Mouse (Mus musculus) intestine, postnatal 0 days (tissue): ENCODE data around the gene Syk. TPM values are rescaled to one million over a fixed set of nuclear protein-coding genes. Genes with fewer than 3 reads are reported as not detected.

Source experiments
- ATAC-seq: fragments of 200-750 bp; cut with Nextera tagmentation; 2 replicates; pipeline ENCODE4 v1.8.0; 2017; ENCODE audit warnings: mild to moderate bottlenecking, moderate TSS enrichment, moderate library complexity
- H3K27ac ChIP-seq: fragments of 300-500 bp; sonication (generic); 2 replicates; pipeline ENCODE4 v1.5.1; 2014; ENCODE audit warnings: mild to moderate bottlenecking, low read depth, low read length, moderate library complexity
- H3K27me3 ChIP-seq: fragments of 300-500 bp; sonication (generic); replicated peaks from 2 replicates; pipeline ENCODE4 v1.6.1; 2014; ENCODE audit warnings: low read length, mixed read lengths; ENCODE audit not compliant: control insufficient read depth, insufficient read depth
- H3K36me3 ChIP-seq: fragments of 300-500 bp; sonication (generic); 2 replicates; pipeline ENCODE4 v1.6.1; 2014; ENCODE audit warnings: mild to moderate bottlenecking, moderate library complexity; ENCODE audit not compliant: control insufficient read depth, insufficient read depth
- H3K4me1 ChIP-seq: fragments of 300-500 bp; sonication (generic); replicated peaks from 2 replicates; pipeline ENCODE4 v1.6.1; 2014; ENCODE audit warnings: antibody characterized with exemption, low read length, mixed read lengths; ENCODE audit not compliant: control insufficient read depth, insufficient read depth
- H3K4me2 ChIP-seq: fragments of 300-500 bp; sonication (generic); replicated peaks from 2 replicates; pipeline ENCODE4 v1.6.1; 2014; ENCODE audit warnings: low read depth, mild to moderate bottlenecking, moderate library complexity
- H3K4me3 ChIP-seq: fragments of 300-500 bp; sonication (generic); 2 replicates; pipeline ENCODE4 v1.5.1; 2014; ENCODE audit warnings: low read depth, low read length
- H3K9ac ChIP-seq: fragments of 300-500 bp; sonication (generic); 2 replicates; pipeline ENCODE4 v1.6.1; 2014; ENCODE audit warnings: mild to moderate bottlenecking, low read depth, low read length
- H3K9me3 ChIP-seq: fragments of 300-500 bp; sonication (generic); 2 replicates; pipeline ENCODE4 v1.6.1; 2016; ENCODE audit warnings: mixed run types; ENCODE audit not compliant: control insufficient read depth
- CTCF ChIP-seq: sonication (generic); IDR thresholded peaks from 2 replicates; pipeline ENCODE4 v1.5.1; 2016; ENCODE audit warnings: low read depth, mild to moderate bottlenecking, control low read depth, antibody characterized with exemption, moderate library complexity
- WGBS: fragments of 180-500 bp; shearing (Covaris S2); extraction: QIAGEN DNeasy Blood & Tissue Kit; methylation state at CpG from one replicate; pipeline ENCODE4 v1.1.7; 2014; 5-methylcytosine and 5-hydroxymethylcytosine counted together
- polyA plus RNA-seq: library from polyadenylated mRNA; unstranded; fragments of >200 nt; fragmentation: Nextera tagmentation; extraction: Ambion mirVana; gene quantifications from 2 replicates; pipeline ENCODE4 v1.2.1, GENCODE M21; 2015

Gene Syk
- polyA plus RNA-seq, 1 experiment from 2014 or later: 2.0 TPM

GRCm38 (mm10) chr13:52589043-52589442, 6.1 kb downstream of the Syk start:
- Histone ChIP-seq H3K4me3 (no peak overlapping the region), H3K9me3 (no peaks in the 10 kb centered on the region), H3K9ac (no peak overlapping the region), H3K27me3 (no peaks in the 10 kb centered on the region), H3K4me1 (no peaks in the 10 kb centered on the region), H3K36me3 (no peaks in the 10 kb centered on the region), H3K27ac (no peak overlapping the region), H3K4me2 (no peak overlapping the region)
- ATAC-seq: no peak
- WGBS: 81% methylated on average over 4 of the region's 4 CpGs
- no peak for TF ChIP-seq CTCF

DNA sequence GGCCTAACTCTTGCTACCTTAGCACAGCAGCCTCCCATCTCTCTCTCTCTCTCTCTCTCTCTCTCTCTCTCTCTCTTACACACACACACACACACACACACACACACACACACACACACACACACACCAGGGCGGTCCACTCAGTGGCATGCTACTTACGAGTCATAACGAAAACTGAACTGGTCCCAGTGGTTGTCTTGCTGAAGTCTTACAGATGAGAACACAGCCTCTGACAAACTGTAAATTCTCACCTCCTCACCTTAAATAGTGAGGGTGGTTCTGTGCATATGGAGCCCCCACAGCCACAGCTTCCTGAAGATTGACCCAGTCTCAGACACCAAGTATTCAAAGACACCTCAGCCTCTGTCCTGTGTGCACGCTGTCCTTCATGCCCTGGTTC, 8.9 kb downstream of the Syk start:
- Histone ChIP-seq H3K36me3 (no peaks in the 10 kb centered on the region), H3K27me3 (no peaks in the 10 kb centered on the region), H3K4me3 (no peak overlapping the region), H3K4me1 (no peaks in the 10 kb centered on the region), H3K9ac (no peak overlapping the region), H3K4me2 (no peak overlapping the region), H3K9me3 (no peaks in the 10 kb centered on the region), H3K27ac (no peak overlapping the region)
- 93% methylated on average over 4 of the region's 4 CpGs for WGBS
- ATAC-seq: no peak
- no peak for TF ChIP-seq CTCF

- no peak overlapping the region for H3K4me2 ChIP-seq
- no peaks in the 10 kb centered on the region for H3K27me3 ChIP-seq
- WGBS: 69% methylated on average over 5 of the region's 5 CpGs
- H3K4me3 ChIP-seq: no peak overlapping the region
- H3K9ac ChIP-seq: no peak overlapping the region
- no peaks in the 10 kb centered on the region for H3K9me3 ChIP-seq
- no peak for TF ChIP-seq CTCF
- no peak overlapping the region for H3K27ac ChIP-seq
- H3K36me3 ChIP-seq: no peaks in the 10 kb centered on the region
- H3K4me1 ChIP-seq: no peaks in the 10 kb centered on the region
- no peak for ATAC-seq
Measured at GRCm38 (mm10) chr13:52596692-52597091, 13.7 kb downstream of the Syk start.

DNA sequence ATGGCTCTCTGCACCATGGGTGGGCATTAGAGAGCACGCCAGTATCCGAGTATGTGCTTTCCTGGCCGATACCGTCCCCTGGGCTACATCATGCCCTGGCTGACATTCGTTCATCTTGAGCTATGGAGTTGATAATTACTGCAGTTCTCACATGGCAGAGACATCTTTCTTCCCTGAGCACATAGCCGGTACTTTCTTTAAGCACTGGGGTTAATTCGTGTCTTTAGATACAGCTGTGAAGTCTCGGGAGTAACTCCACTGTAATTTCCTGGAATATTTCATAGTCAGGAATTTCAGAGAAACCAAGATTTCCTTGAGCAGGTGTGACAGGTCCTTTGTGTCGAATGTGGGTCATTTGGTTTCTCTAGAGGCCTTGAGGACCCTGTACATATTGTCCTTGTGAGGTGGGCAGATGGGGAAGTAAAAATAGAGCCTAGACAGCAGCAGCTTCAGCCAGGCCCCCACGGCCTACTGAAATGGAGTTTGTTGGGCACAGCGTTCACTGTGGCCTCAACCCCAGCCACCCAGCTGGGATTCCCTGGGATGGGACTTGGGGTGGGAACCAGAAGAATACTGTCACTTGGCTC, 14.2 kb downstream of the Syk start:
- ATAC-seq: no peak
- Histone ChIP-seq H3K9me3 (no peaks in the 10 kb centered on the region), H3K4me1 (no peaks in the 10 kb centered on the region), H3K36me3 (no peaks in the 10 kb centered on the region), H3K27me3 (no peaks in the 10 kb centered on the region), H3K4me2 (no peak overlapping the region), H3K4me3 (no peak overlapping the region), H3K9ac (no peak overlapping the region), H3K27ac (no peak overlapping the region)
- WGBS: 77% methylated on average over 11 of the region's 11 CpGs
- TF ChIP-seq CTCF: no peak

- ATAC-seq: no peak
- Histone ChIP-seq H3K27ac (no peak overlapping the region), H3K36me3 (no peaks in the 10 kb centered on the region), H3K4me2 (no peak overlapping the region), H3K27me3 (no peaks in the 10 kb centered on the region), H3K9ac (no peak overlapping the region), H3K4me3 (no peak overlapping the region), H3K9me3 (no peaks in the 10 kb centered on the region), H3K4me1 (no peaks in the 10 kb centered on the region; the same call in 1 of the 2 replicates)
- TF ChIP-seq CTCF: no peak
- 50% methylated on average over 3 of the region's 3 CpGs for WGBS
Measured at GRCm38 (mm10) chr13:52598233-52598632, 15.3 kb downstream of the Syk start.

DNA sequence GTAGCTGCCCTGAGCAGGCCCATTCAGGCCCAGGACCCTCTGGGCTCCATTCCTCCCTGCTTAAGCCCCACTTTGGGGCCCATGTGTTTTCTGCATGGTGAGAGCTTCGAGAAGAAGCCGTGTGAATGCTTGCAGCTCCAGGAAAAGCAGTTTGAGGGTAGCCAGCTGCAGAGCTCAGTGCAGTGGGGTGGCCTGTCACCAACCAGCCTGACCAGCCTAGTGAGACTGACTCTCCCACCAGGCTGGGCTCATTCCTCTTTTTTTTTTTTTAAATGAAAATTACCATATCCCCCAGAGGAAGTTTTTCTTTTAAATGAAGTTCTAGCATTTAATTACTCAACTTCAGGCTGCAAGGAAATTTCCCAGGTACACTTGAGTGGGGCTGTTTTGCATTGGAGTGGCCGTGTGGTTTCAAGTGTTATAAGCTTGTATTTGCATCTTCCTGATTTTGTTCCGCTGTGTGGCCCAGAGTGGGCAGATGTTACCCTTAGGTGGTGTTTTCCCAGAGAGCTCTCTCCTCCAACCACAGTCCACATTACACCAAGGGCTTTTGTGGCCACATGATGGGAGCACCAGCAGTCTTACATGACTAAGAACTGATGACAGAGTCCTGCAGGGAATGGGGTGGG, 17.2 kb downstream of the Syk start:
- TF ChIP-seq CTCF: no peak
- no peak overlapping the region for H3K4me3 ChIP-seq

More for the DNA sequence above, 17.2 kb downstream of the Syk start:
- H3K27me3 ChIP-seq: no peaks in the 10 kb centered on the region
- no peak overlapping the region for H3K9ac ChIP-seq
- no peaks in the 10 kb centered on the region for H3K36me3 ChIP-seq
- 65% methylated on average over 4 of the region's 4 CpGs for WGBS
- H3K27ac ChIP-seq: no peak overlapping the region
- no peak overlapping the region for H3K4me2 ChIP-seq
- ATAC-seq: no peak
- no peaks in the 10 kb centered on the region for H3K9me3 ChIP-seq
- no peaks in the 10 kb centered on the region; the same call in 1 of the 2 replicates for H3K4me1 ChIP-seq
